Mouse (Mus musculus): ENCODE measurements at regions not wholly inside any gene's neighbourhood (a gene's known extent, or its start where the extent isn't known, plus 50 kb on each side); places are given as distances from the start of the nearest gene placed in this dataset.

DNA sequence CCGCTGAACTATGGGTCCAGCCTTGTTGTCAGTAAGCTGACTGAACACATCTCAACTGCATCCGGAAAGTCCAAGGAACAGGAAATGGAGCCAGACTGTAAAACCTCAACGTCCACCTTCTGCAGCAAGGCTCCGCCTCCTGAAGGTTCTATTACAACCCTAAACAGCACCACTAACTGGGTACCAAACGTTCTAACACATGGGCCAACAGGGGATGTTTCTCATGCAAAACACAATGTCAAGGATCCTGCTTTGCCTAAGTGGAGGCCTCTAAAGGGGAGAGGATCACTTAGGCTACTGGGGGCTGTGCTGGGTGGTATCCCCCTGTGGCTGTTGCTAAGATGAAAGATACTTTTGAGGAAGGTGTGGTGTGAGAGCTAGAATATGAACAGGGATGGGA, 51.0 kb upstream of the Stt3b start:
- no peak for DNase-seq
- intact Hi-C loops (cut with DNase I) = no loop called here

DNA sequence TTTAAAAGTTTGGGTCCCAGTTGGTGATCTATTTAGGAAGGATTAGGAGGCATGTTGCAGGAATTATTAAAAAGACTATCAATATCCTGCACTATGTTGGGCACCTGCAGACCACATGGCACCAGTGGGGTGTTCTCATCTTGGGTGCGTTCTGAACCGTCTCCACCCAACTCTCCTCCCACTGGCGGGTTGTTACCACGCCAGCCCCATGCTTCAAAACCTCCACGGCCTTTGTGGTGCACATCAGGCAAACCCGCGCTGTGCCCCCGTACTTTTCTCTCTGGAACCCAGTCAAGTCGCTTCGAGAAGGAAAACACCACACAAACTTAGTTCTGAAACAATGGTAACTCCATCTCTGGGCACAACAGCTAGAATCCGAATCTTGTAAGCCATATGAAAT, 51.7 kb upstream of the Stt3b start:
- no peak for DNase-seq
- intact Hi-C loops (cut with DNase I) = no loop called here

DNA sequence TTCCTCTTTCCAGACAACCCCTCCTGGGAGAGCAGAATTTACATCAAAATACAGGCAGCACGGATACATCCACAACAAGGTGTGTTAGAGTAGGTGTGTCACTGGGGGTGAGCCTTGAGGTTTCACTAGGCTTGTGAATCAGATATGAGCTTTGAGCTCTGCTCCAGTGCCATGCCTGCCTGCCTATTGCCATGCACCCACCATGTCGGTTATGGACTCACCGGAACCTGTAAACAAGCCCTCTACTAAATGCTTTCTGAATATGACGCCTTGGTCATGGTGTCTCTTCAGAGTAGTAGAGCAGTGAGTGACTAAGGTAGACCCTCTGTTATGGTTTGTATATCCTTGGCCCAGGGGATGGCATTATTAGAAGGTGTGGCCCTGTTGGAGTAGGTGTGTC, 52.3 kb upstream of the Stt3b start:
- intact Hi-C loops (cut with DNase I) = no loop called here
- DNase-seq = no peak

DNA sequence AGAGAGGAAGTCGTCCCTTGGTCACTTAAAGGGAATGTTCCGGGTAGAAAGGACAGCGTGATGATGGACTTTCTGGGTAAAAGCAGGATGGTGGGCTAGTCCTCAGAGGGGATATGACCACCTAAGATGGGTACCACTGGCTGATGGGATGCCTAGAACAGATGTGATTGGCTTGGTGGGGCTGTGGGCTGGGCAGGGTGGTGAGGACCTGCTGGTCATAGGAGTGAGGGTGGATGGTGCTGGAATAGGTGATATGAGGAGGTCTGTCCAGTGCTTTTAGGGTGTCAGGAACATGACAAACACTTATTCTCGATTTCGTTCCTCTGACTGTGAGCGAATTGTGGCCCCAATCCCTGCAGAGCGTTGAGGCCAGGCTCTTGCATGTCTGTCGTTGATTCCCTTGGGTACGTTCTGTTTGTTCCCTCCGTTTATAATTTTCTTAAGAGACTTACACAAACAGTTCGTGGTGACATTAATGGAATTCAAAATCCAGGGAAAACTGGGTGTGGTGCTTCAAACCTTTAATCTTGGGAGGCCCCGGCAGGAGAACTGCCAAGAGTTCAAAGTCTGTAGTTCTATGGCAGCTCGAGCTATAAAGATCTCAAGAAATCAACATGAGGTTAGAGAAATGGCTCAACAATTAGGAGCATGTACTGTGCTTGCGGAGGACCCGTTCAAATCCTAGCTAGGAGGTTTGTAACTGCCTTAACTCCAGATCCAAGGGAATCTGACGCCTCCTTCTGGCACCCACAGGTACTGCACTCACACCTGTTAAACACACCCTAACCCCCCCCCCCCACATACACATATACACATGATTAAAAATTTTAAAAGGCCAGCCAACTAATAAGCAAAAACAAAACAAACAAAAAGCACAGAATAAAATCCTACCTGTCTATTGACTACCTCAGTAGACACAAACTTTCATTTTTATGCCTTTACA, 55.0 kb upstream of the Stt3b start:
- intact Hi-C loops (cut with DNase I) = no loop called here
- no peak for DNase-seq

DNA sequence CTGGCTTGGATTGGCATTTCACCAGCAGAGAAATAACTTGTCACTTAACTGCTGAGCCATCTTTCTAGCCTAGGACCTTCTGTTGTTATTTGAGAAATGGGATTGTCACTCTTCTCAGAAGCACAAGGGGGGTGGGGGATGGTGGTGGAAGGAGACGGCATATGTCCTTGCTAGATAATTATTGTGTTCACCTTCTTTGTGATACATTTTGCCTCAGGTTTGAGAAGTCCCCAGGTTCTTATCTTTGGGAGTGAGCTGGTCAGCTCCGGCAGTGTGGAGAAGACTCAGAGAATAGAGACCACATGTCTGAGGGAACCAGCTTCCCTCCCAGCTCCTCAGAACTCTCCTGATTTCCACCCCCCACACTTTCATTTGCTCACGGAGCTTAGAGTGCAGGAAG, 57.6 kb upstream of the Stt3b start:
- DNase-seq = no peak
- intact Hi-C loops (cut with DNase I) = no loop called here

DNA sequence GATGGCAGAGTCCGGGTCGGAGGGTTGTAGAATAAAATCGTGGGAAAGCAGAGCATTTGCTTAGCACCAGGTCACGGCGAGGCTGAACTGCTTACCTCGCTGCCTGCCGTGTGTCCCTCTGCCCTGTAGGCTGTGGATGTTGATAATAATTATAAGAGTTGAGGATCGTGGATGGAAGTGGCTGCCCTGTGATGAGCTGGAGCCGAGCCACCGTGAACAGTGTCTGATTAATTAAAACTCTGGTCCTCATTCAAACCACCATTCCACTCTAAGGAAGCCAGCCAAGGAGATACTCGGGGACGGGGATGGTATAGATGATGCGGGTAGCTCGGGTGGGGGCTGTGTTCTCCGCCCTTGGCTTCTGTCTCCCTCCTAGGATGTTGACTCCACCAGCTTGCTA, 70.1 kb upstream of the Stt3b start:
- intact Hi-C loops (cut with DNase I) = no loop called here
- DNase-seq = no peak

DNA sequence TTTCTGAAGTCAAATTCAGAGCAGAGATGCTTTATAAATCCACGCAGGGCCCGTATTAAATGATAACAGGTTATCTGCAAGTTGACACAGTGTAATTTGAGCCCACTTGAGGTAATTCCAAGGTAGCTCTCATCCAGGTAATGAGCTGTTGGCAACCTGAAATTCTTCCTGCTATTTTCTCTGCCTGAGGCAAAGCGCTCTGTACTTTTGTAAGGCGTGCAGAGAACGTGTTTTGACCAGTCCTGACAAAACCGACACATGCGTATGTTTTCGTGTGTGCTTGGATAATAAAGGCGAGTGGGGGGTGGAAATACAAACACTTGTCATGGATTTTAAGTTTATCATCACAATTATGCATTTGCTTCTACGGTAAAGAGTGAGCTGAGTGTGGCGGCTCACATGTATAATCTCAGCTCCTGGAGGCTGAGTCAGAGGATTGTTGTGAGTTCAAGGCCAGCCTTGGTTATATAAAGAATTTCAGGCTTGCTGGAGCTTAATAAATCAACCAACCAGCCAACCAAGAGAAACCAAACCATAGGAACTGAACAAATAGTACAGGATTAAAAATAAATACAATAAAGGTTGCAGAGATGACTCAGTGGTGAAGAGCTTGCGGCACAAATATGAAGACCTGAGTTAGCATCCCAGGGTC, 72.7 kb upstream of the Stt3b start:
- intact Hi-C loops (cut with DNase I) = no loop called here
- DNase-seq = no peak

DNA sequence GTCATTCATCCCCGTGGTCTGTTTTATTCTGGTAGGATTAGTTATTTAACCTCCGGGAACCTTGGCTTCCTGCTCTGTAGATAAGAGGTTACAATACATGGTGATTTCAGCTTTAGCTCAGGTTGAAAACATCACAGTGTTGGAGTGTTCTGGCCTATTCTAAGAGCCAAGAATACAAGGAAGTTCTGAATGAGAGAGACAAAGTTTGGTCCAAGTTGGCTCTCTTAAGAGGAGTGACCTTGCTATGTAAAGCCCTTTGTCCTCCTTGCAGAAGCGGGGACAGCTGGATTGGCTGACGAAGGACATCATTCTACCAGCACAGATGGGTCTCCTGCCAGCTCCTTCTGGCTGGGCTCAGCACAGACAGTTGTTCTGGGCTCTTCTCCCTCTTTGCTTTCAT, 73.7 kb upstream of the Stt3b start:
- DNase-seq = peak; percentile 36 to 42
- intact Hi-C loops (cut with DNase I) = no loop called here

DNA sequence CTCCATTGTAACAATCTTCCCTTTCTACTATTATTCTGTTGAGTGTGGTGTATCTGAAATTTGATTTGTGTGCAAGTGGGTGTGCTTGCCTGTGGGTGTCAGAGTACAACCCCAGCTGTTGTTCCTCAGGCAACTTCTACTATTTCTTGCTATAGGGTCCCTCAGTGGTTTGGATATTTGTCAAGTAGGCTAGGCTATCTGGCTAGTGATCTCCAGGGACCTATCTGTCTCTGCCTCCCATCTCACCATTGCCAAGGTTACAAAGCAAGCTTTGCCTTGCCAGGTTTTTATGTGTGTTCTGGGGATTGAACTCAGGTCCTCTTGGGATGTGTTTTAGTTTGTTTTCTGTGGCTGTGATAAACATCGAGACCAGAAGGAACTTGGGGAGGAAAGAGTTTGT, 74.1 kb upstream of the Stt3b start:
- intact Hi-C loops (cut with DNase I) = no loop called here
- no peak for DNase-seq

DNA sequence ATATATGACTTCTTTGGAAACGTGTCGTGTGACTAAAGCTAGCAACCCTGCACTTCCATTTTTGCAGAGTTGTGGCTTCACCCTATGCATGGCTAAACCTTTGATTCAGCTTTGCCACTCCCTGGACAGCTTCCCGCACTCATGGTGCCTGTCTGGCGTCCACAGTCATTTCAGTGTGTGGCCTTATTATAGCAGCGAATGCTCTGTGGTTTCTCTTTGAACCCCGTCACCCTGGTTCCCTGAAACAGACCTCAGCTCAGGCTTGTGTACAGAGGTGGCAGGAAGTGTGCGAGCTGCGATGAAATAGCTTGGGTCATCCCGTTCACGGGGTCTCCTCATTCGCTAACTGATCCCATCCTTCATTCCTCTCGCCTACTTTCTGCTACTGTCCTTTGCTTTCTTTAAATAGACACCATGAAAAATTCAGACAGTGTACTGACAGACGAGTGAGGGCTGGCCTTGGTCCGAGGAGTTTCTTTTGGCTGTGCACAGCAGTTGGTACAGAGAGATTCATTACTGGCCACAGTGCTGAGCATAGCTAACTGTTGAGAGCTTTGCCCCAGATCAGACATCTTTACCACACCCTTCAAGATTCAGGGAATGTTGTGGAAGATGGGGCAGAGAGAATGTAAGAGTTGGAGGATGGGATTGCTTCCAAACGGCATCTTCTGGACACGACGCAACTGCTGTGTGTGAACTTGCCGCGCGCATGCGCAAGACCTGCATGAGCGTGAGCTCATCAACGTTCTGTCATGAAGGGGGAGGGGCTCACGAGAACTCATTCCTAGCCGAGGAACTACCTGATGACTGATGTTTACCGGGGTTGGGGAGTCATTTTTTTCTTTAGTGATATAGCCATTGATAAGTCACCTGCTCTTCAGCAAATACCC, 77.5 kb upstream of the Stt3b start:
- intact Hi-C loops (cut with DNase I) = no loop called here
- no peak for DNase-seq

DNA sequence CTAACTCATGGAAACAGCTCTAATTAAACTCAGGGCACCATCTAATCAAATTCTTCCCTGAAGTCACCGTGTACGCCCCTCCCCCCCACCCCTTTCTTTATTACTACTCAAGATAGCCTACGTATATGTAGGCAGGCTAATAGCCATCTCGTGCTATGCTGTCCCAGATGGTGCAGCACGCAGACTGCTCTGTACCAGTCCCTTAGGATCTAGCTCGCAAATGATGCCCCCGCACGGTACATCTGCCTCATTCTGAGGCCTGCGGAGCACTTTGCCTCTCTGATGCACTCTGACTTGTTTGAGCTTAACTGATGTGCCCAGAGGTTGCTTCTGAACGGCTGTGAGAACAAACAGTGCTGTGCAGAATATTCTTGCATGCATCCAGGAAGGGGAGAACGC, 78.1 kb upstream of the Stt3b start:
- intact Hi-C loops (cut with DNase I) = no loop called here
- DNase-seq = no peak

DNA sequence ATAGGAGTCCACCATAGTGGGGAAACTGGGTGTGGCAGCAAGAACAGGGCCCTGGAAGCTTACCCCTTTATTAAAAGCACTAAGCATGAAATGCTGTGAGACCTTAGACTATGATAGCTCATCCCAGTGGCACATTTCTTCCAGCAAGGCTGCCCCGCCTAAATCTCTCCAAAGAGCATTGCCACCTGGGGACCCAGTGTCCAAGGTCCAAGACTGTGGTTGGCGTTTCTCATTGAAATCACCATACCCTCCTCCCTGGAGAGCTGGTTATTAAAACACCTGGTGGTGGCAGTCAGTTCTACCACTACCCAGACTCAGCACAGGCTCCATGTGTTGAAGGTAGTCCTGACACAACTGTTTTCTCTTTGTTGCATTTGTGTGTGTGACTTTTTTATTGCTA, 78.9 kb upstream of the Stt3b start:
- intact Hi-C loops (cut with DNase I) = no loop called here
- no peak for DNase-seq

DNA sequence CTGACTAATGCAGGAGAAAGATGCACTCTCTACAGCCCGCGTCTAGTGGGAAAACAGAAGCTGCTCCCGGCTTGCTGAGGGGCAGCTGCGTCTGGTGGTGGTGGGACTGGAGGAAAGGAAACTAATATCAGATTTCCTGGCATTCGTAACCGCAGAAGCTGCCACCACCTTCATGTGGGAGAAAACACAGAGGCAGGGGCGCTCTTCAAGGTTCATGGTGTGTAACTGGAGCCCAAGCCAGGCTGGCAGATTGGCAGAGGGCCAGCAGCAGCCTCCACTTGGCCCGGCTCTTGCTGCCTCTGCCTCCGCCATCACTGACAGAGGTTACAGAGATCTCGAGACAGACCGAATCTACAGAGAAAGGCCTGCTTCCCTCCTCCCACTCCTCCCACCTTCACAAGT, 80.7 kb upstream of the Stt3b start:
- peak; percentile 12 to 36 for DNase-seq
- intact Hi-C loops (cut with DNase I) = no loop called here

DNA sequence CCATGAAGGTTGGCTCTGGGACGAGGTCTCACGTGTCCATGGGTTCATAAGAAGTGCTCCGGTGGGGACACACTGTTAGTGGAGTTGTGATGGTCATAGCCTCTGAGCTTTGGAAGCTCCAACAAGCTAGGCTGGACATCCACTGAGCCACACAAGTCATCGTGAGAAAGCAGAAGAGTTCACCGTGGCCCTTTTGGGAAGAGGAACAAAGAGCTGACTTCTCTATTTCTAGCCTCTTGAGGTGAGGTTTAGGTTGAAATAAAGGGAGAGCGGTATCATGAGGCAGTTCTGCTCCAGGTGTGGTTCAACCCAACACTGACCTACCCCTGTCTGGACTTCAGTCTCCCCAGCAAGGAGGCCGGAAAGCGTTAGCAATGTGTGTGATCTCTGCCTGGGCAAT, 85.3 kb upstream of the Stt3b start:
- DNase-seq = no peak
- intact Hi-C loops (cut with DNase I) = no loop called here

DNA sequence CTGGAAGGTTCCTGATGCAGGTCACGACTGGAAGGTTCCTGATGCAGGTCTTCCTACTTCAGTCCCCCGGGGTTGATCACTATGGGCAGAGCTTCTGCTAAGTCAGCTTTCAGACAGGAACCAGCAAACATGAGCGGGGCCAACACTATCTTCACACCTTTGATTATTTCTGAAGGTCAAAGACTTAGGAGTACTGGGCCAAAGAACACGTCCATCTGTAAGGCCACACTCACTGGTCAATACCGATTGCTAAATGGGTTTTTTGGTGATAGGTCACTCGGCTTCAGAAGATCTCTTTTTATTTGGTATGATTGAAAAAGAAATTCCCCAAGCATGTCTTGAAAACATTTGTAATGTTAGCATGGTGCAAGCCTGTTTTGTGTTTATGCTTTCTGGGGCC, 90.2 kb upstream of the Stt3b start:
- intact Hi-C loops (cut with DNase I) = no loop called here
- DNase-seq = no peak

DNA sequence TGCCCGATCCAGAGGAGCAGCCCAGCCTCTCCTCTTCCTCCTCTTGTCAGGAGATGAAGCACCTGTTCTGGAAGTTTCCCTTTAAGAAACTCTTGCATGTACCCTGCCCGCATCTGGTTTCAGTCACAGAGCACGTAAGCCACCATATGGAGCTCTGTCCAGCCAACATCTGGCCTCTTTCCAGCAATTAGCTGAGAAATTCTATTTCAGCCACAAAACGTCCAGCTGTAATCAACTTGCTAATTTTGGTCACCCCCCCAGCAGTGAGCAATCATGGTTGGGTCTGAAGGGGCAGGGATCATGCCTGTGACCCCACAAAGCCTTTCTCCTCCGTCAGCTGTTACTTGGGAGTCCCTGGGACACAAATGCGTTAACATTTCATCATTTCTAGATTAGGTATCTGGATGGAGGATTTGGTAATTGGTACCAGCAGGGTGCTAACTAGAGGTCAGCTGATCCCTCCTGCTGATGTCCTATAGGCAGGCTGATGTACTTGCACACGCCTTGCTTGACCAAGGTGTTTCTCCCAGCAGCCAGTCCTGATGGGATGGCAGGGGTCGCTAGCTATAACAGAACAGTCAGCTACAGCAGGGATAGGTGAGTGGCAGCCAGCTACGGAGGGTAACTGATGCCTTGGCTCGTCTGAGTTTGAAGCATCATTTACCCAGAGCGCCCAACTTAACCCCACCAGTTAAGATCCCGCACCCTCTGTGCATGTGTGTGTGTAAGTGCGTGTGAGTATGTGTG, 91.4 kb upstream of the Stt3b start:
- no peak for DNase-seq
- intact Hi-C loops (cut with DNase I) = no loop called here

DNA sequence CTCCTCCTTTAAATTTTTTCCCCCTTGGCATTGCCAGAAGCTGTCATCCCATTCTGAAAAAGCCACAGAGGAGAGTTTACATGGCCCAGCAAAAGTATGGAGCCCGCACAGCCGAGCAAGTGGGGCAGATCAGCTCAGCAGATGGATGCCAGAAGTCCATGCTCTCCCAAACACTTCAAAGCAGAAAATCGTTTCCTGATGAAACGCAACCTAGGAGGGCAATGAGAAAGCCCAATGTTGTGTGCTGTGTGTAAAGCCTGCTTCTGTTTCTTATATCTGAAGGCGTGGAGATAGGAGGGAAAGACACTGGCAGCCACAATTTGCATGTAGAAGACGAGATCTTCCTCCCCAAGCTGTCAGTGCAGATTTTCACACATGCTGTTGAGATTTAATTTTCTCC, 92.4 kb upstream of the Stt3b start:
- intact Hi-C loops (cut with DNase I) = no loop called here
- DNase-seq = no peak

DNA sequence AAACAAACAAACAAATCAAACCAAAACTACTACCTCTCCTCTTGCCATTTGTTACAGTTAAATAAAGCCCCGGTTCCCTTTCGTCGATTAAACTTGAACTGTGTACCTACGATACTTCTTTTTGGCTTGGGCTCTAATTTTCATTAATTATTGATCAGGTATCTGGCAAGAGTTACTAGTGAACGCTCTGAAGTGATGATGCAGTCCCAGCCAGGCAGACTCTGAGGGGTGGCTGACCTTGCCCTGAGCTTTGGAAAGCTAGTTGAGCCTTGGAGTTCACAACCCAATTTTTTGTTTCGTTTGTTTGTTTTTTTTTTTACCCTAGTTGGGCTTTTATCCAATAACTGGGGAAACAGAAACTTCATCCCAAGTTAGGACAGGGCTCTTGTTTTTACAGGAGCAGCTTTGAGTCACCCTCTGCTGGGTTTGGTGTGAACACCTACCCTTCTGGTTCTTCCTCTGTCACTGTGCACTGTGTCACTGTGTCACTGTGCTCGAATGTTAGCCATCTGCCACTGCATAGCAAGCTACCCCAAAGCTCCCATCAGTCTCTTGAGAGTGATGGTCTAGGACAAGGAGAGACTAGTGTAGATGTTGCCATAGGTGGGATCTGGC, 93.2 kb upstream of the Stt3b start:
- DNase-seq = no peak
- intact Hi-C loops (cut with DNase I) = no loop called here

DNA sequence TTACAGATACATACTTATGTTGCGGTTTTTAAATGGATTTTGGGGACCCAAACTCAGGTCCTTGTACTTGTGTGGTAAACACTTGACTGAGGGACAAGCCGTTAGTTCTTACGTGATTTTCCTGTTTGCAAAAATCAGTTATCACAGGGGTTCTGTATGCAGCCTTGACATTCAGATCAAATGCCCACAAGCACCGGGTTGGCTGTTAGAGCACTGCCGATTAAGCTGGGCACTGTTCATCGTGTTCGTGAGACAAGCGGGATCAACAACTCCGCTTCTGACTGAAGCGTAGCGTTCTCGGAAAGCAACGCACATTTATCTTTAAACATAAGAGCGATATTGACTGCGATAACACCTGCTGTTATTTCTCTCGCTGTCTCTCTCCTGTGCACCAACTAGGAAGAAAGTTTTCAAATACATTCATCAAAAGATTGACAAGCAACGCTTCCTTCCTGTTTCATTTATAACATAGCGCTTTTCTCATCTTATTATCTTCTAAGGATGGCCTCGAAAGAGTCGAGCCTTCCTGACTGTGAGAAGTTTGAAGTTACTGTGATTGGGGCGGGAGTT, 97.8 kb upstream of the Stt3b start:
- intact Hi-C loops (cut with DNase I) = no loop called here
- DNase-seq = no peak

DNA sequence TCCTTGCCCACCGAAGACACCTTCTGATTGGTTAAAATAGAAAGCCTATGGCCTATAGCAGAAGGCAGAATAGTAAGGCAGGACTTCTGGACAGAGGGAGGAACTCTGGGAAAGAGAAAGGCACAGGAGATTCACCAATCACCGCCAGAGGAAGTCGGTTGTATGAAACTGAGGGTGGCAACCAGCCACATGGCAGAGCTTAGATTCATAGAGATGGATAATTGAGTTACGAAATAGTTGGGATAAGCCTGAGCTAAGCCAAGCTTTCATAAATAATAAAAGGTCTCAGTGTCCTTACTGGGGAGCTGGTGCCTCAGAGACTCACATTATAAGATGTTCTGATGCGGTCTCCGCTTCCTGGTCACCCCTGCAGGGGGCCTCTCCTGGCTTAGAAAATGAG, 98.7 kb upstream of the Stt3b start:
- peak in 1 of 2 experiments; percentile 5 for DNase-seq
- intact Hi-C loops (cut with DNase I) = no loop called here
